Mouse (Mus musculus) forebrain, embryonic 14.5 days (tissue): ENCODE measurements around the gene Cypt2. TPM values are rescaled to one million over a fixed set of nuclear protein-coding genes. Genes with fewer than 3 reads are reported as not detected.
"Not testable (repeated sequence)": the region's sequence is repeated elsewhere in the genome, so short reads cannot be mapped to it uniquely, and the experiment has no call there.

Experiments used
- ATAC-seq: fragments of 200-750 bp; cut with Nextera tagmentation; 2 replicates; pipeline ENCODE4 v1.8.0; 2017; ENCODE audit warnings: mild to moderate bottlenecking, moderate library complexity
- DNase-seq: peaks from one replicate; pipeline ENCODE4 v3.0.0-alpha.2; 2015; ENCODE audit warnings: low spot score
- H3K27ac ChIP-seq: fragments of 300-500 bp; sonication (generic); 2 replicates; pipeline ENCODE4 v1.5.1; 2014; ENCODE audit warnings: low read depth, mild to moderate bottlenecking, control low read depth, low read length, moderate library complexity
- H3K27me3 ChIP-seq: fragments of 300-500 bp; sonication (generic); replicated peaks from 2 replicates; pipeline ENCODE4 v1.6.1; 2014; ENCODE audit warnings: low read length, control low read depth, mixed read lengths; ENCODE audit not compliant: control insufficient read depth, insufficient read depth
- H3K36me3 ChIP-seq: fragments of 300-500 bp; sonication (generic); 2 replicates; pipeline ENCODE4 v1.6.1; 2014; ENCODE audit warnings: low read length, control low read depth; ENCODE audit not compliant: control insufficient read depth, insufficient read depth
- H3K4me1 ChIP-seq: fragments of 300-500 bp; sonication (generic); 2 replicates; pipeline ENCODE4 v1.6.1; 2014; ENCODE audit warnings: antibody characterized with exemption, low read length, control low read depth; ENCODE audit not compliant: control insufficient read depth, insufficient read depth
- H3K4me2 ChIP-seq: fragments of 300-500 bp; sonication (generic); 2 replicates; pipeline ENCODE4 v1.6.1; 2014; ENCODE audit warnings: mild to moderate bottlenecking, control low read depth, low read length
- H3K4me3 ChIP-seq: fragments of 300-500 bp; sonication (generic); 2 replicates; pipeline ENCODE4 v1.5.1; 2014; ENCODE audit warnings: low read depth, low read length, control low read depth
- H3K9ac ChIP-seq: fragments of 300-500 bp; sonication (generic); 2 replicates; pipeline ENCODE4 v1.6.1; 2014; ENCODE audit warnings: mild to moderate bottlenecking, low read length, control low read depth, moderate library complexity
- H3K9me3 ChIP-seq: fragments of 300-500 bp; sonication (generic); replicated peaks from 2 replicates; pipeline ENCODE4 v1.6.1; 2016; ENCODE audit warnings: low read length, control low read depth, mixed read lengths; ENCODE audit not compliant: control insufficient read depth
- WGBS: fragments of 180-500 bp; shearing (Covaris S2); extraction: QIAGEN DNeasy Blood & Tissue Kit; methylation state at CpG from one replicate; pipeline ENCODE4 v1.1.7; 2014; 5-methylcytosine and 5-hydroxymethylcytosine counted together
- polyA plus RNA-seq: library from polyadenylated mRNA; unstranded; fragments of >200 nt; fragmentation: Nextera tagmentation; extraction: Ambion mirVana; gene quantifications from 2 replicates; pipeline ENCODE4 v1.2.1, GENCODE M21; 2014

Gene Cypt2
- polyA plus RNA-seq = not detected in 2 replicates

GRCm38 (mm10) chrX:105499472-105499871 is at the start of gene Cypt2:
TSS of gene Cypt2 (plus strand) at chrX:105499772.
- not testable (repeated sequence) for H3K36me3 ChIP-seq, H3K4me3 ChIP-seq, H3K9me3 ChIP-seq, H3K9ac ChIP-seq, H3K4me2 ChIP-seq, H3K4me1 ChIP-seq, H3K27ac ChIP-seq, H3K27me3 ChIP-seq, ATAC-seq, DNase-seq
- WGBS = 92% methylated on average over 4 of the region's 4 CpGs

DNA sequence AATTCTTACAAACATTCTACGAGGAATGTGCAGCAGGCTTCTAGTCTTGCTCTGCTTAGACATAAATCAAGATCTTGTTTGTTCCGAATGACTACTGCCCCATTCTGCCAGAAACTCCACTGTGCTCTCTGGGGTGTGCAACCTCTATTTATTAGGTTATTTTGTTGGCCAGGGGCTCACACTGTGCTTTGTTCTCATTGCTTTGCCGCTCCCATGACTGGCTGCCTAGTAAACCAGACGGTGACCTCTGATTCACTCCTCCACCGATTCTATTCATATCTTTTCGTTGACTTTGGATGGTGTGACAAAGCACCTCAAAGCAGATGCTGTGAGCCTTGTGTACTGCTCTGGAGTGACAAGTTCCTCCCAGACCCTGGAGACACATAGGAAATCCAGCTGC is 46.7 kb downstream of the Cypt2 start:
- DNase-seq (no peak), ATAC-seq (no peak)
- 64% methylated on average over 6 of the region's 6 CpGs for WGBS
- no peaks in the 10 kb centered on the region for H3K4me1 ChIP-seq
- H3K27ac ChIP-seq = no peak overlapping the region
- H3K4me3 ChIP-seq = no peak overlapping the region
- no peaks in the 10 kb centered on the region for H3K9me3 ChIP-seq
- H3K4me2 ChIP-seq = no peak overlapping the region
- H3K27me3 ChIP-seq = no peaks in the 10 kb centered on the region
- no peaks in the 10 kb centered on the region for H3K36me3 ChIP-seq
- H3K9ac ChIP-seq = no peak overlapping the region
